Mouse (Mus musculus) embryonic facial prominence, embryonic 14.5 days (tissue): Measurements from ENCODE around the gene Tnfrsf13b. TPM values are rescaled to one million over a fixed set of nuclear protein-coding genes. Genes with fewer than 3 reads are reported as not detected.
A peak's percentile ranks its signal among the peaks of the same experiment; 100 is the strongest.

ENCODE experiments used
- ATAC-seq: fragments of 200-750 bp; cut with Nextera tagmentation; 2 replicates; pipeline ENCODE4 v1.8.0; 2017; ENCODE audit warnings: low read depth, moderate number of reproducible peaks, moderate TSS enrichment
- DNase-seq: peaks from one replicate; pipeline ENCODE4 v3.0.0-alpha.2; 2015; ENCODE audit warnings: low spot score
- H3K27ac ChIP-seq: fragments of 300-500 bp; sonication (generic); replicated peaks from 2 replicates; pipeline ENCODE4 v1.5.1; 2014; ENCODE audit warnings: low read depth, mild to moderate bottlenecking, low read length, moderate library complexity
- H3K27me3 ChIP-seq: fragments of 300-500 bp; sonication (generic); replicated peaks from 2 replicates; pipeline ENCODE4 v1.6.1; 2014; ENCODE audit warnings: low read length; ENCODE audit not compliant: control insufficient read depth, insufficient read depth
- H3K36me3 ChIP-seq: fragments of 300-500 bp; sonication (generic); 2 replicates; pipeline ENCODE4 v1.6.1; 2014; ENCODE audit warnings: low read length, mixed read lengths; ENCODE audit not compliant: control insufficient read depth, insufficient read depth
- H3K4me1 ChIP-seq: fragments of 300-500 bp; sonication (generic); 2 replicates; pipeline ENCODE4 v1.6.1; 2014; ENCODE audit warnings: antibody characterized with exemption, low read length; ENCODE audit not compliant: control insufficient read depth, insufficient read depth
- H3K4me2 ChIP-seq: fragments of 300-500 bp; sonication (generic); 2 replicates; pipeline ENCODE4 v1.6.1; 2014; ENCODE audit warnings: low read depth, mild to moderate bottlenecking, low read length, moderate library complexity, mixed read lengths
- H3K4me3 ChIP-seq: fragments of 300-500 bp; sonication (generic); 2 replicates; pipeline ENCODE4 v1.5.1; 2014; ENCODE audit warnings: low read depth, mild to moderate bottlenecking, low read length
- H3K9ac ChIP-seq: fragments of 300-500 bp; sonication (generic); 2 replicates; pipeline ENCODE4 v1.6.1; 2014; ENCODE audit warnings: low read depth, mild to moderate bottlenecking, low read length, moderate library complexity, mixed read lengths
- H3K9me3 ChIP-seq: fragments of 300-500 bp; sonication (generic); 2 replicates; pipeline ENCODE4 v1.6.1; 2016; ENCODE audit warnings: low read length; ENCODE audit not compliant: control insufficient read depth
- WGBS: fragments of 180-500 bp; shearing (Covaris S2); extraction: QIAGEN DNeasy Blood & Tissue Kit; methylation state at CpG from one replicate; pipeline ENCODE4 v1.1.7; 2014; 5-methylcytosine and 5-hydroxymethylcytosine counted together
- polyA plus RNA-seq: library from polyadenylated mRNA; unstranded; fragments of >200 nt; fragmentation: Nextera tagmentation; extraction: Ambion mirVana; gene quantifications from 2 replicates; pipeline ENCODE4 v1.2.1, GENCODE M21; 2014

The Tnfrsf13b gene
- polyA plus RNA-seq, 1 experiment from 2014 or later, result 2.9 TPM

DNA sequence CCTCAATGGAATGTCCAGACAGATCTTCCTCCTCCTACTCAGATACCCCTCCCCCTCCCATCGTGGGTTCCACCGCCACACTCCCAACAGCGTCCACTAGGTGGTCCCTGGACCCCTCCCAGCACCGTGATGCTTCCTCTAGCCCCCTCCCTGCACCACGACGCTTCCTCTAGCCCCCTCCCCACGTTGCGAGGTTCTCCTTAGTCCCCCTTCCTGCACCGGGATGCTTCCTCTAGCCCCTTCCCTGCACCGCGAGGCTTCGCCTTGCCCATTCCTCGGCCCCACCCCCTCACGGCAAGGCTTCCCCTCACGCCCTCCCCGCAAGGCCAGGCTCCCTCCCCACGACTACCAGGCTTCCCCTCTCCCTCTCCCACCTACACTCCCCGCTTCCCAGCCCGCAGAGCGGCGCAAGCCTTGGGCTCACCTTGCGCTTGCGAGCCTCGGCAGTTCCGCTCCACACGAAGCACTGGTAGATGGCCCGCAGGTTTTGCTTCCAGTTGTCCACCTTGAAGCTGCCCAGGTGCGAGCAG, 47.8 kb downstream of the Tnfrsf13b start:
- under 1% methylated on average over 26 of the region's 28 CpGs for WGBS
- H3K36me3 ChIP-seq, result no peaks in the 10 kb centered on the region
- H3K9ac ChIP-seq, result peak overlapping the region; percentile 99
- H3K4me1 ChIP-seq, result 0 out of 2 replicates have a peak, but pooled peaks cover 6% of the 10 kb centered on the region
- H3K27me3 ChIP-seq, result no peaks in the 10 kb centered on the region
- H3K4me2 ChIP-seq, result peak overlapping the region; percentile 81
- H3K9me3 ChIP-seq, result no peaks in the 10 kb centered on the region
- H3K4me3 ChIP-seq, result peak overlapping the region; percentile 100
- DNase-seq, result peak; percentile 80
- H3K27ac ChIP-seq, result peak overlapping the region; percentile 97
- ATAC-seq, result peak; percentile 35

DNA sequence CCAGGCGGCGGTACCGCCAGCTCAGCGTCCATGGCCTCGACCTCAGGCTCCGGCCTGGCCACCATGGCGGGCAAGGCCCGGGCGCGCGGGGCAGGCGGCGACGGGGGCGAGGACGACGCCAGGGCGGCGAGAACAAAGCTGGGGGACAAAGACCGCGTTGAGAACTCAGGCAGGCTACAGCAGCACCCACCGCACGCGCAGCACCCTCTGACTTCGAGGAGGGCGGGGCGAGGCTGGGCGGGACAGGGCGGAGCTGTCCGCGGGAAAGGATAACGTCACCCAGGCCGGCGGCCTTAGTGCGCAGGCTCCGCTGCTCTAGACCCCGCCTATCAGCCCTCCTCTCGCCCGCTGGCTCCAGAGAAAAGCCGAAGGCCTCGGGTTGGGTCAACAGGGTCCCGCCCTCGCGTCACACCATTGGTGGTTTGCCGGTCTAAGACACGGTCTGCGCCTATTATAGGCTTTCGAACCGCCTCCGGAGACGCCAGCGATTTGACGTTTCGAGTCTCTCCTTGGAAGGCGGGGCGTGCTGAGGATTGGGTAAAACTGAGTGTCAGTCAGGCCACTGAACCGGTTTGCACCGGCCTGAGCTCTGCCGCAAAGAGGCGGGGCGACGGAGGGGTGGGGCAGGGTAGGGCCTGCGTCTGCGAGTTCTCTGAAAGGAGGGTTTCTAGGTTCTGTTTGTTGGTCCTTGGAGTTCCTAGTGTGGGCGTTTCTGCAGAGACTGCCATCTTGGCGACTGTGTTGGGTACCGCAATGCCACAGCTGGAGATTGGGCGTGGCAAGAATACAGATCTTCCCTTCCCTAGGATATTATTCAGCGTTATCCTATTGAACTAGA, 48.5 kb downstream of the Tnfrsf13b start, which contains the start of gene Usp22:
Usp22 (minus strand) TSS at position 235 of the 838 bp plus-strand sequence.
- no peaks in the 10 kb centered on the region for H3K9me3 ChIP-seq
- peak within 1 kb of the TSS; percentile 97 for H3K27ac ChIP-seq

DNA sequence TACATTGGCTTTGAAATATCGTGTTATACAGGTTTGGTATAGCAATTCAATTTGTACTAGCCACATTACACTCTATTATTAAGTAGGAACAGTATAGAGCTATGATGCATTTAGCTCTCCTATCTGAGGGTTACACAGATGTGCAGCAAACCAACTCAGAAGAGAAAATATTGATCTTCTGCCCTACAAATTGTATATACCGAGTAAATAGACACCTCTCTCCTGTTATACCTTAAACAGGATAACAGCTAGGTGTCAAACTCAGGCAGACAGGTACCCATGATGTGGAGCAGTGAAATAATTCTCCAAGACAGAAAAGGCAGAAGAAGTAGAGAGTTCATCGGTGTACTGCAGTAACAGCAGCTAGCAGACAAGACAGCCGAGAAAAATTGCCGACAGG, 49.2 kb downstream of the Tnfrsf13b start:
- DNase-seq, result no peak
- WGBS, result 68% methylated on average over 5 of the region's 5 CpGs
- H3K27me3 ChIP-seq, result no peaks in the 10 kb centered on the region
- peak overlapping the region; percentile 71 for H3K27ac ChIP-seq
- peak overlapping the region; percentile 48 for H3K4me2 ChIP-seq
- peaks cover 11% of the 10 kb centered on the region; the same call in 1 of the 2 replicates for H3K4me1 ChIP-seq
- H3K9me3 ChIP-seq, result no peaks in the 10 kb centered on the region
- peak overlapping the region; percentile 30 for H3K4me3 ChIP-seq
- H3K9ac ChIP-seq, result no peak overlapping the region
- H3K36me3 ChIP-seq, result no peaks in the 10 kb centered on the region
- no peak for ATAC-seq

More for the DNA sequence above, 48.5 kb downstream of the Tnfrsf13b start, which contains the start of gene Usp22:
- Histone ChIP-seq H3K9ac (peak within 1 kb of the TSS; percentile 99), H3K36me3 (no peaks in the 10 kb centered on the region), H3K4me3 (peak within 1 kb of the TSS; percentile 100), H3K27me3 (no peaks in the 10 kb centered on the region), H3K4me2 (peak within 1 kb of the TSS; percentile 81), H3K4me1 (peaks cover 9% of the 10 kb centered on the region; the same call in 1 of the 2 replicates)
- WGBS, result 0% methylated on average over 34 of the region's 69 CpGs
- DNase-seq (peak; percentile 100), ATAC-seq (peak; percentile 98)

DNA sequence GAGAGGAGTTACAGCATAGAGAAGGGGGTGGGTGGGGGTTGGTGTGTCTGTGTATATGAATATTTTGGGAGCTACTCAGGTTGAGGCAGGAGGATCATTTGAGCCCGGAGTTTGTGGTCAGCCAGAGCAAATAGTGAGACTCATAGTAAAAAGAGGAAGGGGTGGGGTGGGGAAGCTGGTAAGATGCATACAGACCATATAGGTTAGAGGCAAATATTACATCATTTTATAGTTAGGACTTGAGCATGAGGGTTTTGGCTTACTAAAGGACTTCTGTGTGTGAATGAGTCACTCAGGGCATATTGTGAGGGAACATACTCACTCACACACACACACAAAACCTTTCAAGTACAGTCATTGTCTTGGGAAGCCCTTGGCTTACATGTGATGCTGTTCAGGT, 49.8 kb downstream of the Tnfrsf13b start:
- Histone ChIP-seq H3K27ac (no peak overlapping the region), H3K27me3 (no peaks in the 10 kb centered on the region), H3K9me3 (no peaks in the 10 kb centered on the region), H3K4me3 (no peak overlapping the region), H3K9ac (no peak overlapping the region), H3K4me2 (no peak overlapping the region), H3K36me3 (no peaks in the 10 kb centered on the region), H3K4me1 (peaks cover 14% of the 10 kb centered on the region; the same call in 1 of the 2 replicates)
- ATAC-seq (no peak), DNase-seq (no peak)
- WGBS, result 90% methylated on average over 1 of the region's 1 CpGs

DNA sequence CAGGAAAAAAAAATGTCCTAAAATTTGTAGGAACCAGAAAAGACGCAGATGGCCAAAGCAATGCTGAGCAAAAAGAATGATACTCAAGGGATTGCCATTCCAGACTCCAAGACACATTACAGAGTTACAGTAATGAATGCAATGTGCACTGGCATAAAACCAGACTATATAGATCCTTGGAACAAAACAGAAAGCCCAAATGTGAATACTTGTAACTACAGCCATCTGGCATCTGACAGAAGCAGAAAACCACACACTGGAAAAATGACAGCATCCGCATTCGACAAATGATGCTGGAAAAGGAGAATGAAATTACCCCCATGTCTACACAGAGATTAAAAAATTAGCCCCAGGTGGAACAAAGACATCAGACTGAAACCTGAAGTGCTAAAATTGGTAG, 53.8 kb downstream of the Tnfrsf13b start:
- peak; percentile 28; the same call in 1 of the 2 replicates for ATAC-seq
- H3K9ac ChIP-seq, result no peak overlapping the region
- H3K4me1 ChIP-seq, result peaks cover 14% of the 10 kb centered on the region; the same call in 1 of the 2 replicates
- no peaks in the 10 kb centered on the region for H3K36me3 ChIP-seq
- H3K27me3 ChIP-seq, result no peaks in the 10 kb centered on the region
- peak; percentile 87 for DNase-seq
- H3K4me3 ChIP-seq, result no peak overlapping the region
- H3K27ac ChIP-seq, result peak overlapping the region; percentile 70
- H3K9me3 ChIP-seq, result no peaks in the 10 kb centered on the region
- WGBS, result 36% methylated on average over 3 of the region's 3 CpGs
- H3K4me2 ChIP-seq, result no peak overlapping the region

DNA sequence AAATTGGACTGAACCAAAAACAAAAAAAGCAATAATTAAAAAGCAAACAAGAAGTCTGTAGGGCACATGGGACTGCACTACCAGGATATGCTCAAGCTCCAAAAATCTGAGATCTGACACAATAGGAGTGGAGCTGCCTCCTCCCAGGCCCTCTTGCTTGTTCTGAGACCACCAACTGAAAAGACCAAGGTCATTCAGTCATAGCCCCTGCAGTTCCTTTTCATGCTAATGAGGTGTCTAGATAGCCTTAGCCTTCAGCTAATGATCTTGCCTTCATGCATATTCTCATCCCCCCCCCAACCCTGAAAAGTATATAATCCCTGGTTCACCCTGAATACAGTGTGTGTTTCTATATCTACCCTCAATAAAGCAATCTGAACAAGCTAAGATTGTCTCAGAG, 55.1 kb downstream of the Tnfrsf13b start:
- H3K9me3 ChIP-seq, result no peaks in the 10 kb centered on the region
- H3K4me1 ChIP-seq, result peaks cover 8% of the 10 kb centered on the region; the same call in 1 of the 2 replicates
- no peaks in the 10 kb centered on the region for H3K27me3 ChIP-seq
- no peak overlapping the region for H3K4me3 ChIP-seq
- H3K27ac ChIP-seq, result no peak overlapping the region
- DNase-seq (no peak), ATAC-seq (no peak)
- no peak overlapping the region for H3K9ac ChIP-seq
- H3K36me3 ChIP-seq, result no peaks in the 10 kb centered on the region
- H3K4me2 ChIP-seq, result no peak overlapping the region

DNA sequence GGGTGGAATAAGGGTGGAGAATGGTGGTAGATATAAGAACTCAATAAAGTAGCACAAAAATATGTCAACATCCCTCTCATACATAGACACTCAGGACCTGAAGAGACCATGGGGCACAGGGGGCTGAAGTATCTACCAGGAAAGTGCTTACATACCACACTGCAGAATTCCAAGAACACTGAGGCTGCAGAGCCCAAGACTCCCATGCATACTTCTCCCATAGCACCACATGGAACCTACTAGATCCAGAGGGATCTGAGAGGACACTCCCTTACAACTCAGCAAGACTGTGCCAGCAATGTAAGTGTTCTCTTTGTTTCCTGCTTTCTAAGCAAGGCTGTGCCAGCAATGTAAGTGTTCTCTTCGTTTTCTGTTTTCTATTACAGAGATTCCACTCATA, 57.3 kb downstream of the Tnfrsf13b start:
- Histone ChIP-seq H3K9ac (no peak overlapping the region), H3K4me3 (no peak overlapping the region), H3K4me2 (no peak overlapping the region), H3K4me1 (peaks cover 8% of the 10 kb centered on the region; the same call in 1 of the 2 replicates), H3K27ac (peak overlapping the region; percentile 54), H3K9me3 (no peaks in the 10 kb centered on the region), H3K27me3 (no peaks in the 10 kb centered on the region), H3K36me3 (no peaks in the 10 kb centered on the region)
- ATAC-seq (no peak), DNase-seq (peak; percentile 53)
- WGBS, result 48% methylated on average over 1 of the region's 1 CpGs

DNA sequence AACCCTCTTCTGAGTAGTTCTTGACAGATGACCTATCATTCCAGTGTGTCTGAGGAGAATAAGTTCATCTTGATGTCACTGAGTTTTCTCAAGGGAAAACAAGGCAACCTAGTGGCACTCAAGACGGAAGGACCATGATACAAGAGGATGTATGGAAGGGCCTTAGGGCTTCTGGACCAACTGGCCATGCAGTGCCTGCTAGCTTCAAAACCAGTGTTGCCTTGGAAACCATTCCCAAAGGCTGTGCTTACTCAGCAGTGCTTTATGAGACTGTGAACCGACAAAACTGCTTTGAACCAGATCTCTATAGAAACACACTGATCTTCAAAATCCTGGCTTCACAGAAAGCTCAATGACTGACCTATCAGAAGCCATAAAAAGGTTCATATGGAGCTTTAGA, 64.2 kb downstream of the Tnfrsf13b start:
- 69% methylated on average over 2 of the region's 2 CpGs for WGBS
- DNase-seq (no peak), ATAC-seq (no peak)
- Histone ChIP-seq H3K9me3 (no peaks in the 10 kb centered on the region), H3K27me3 (no peaks in the 10 kb centered on the region), H3K27ac (no peak overlapping the region), H3K9ac (no peak overlapping the region), H3K36me3 (no peaks in the 10 kb centered on the region), H3K4me2 (no peak overlapping the region), H3K4me3 (no peak overlapping the region), H3K4me1 (no peaks in the 10 kb centered on the region)
